Mouse (Mus musculus): ENCODE results near the gene 5730507C01Rik. TPM values are rescaled to one million over a fixed set of nuclear protein-coding genes. Genes with fewer than 3 reads are reported as not detected.
"Not testable (repeated sequence)": the region's sequence is repeated elsewhere in the genome, so short reads cannot be mapped to it uniquely, and the experiment has no call there.

The 5730507C01Rik gene
- total RNA-seq (2021), result 1 to 10 TPM; 1.7 to 2.0 TPM

- intact Hi-C loops (cut with DNase I), result no loop called here
- peak; percentile 1 for DNase-seq
Measured at GRCm38 (mm10) chr12:18514171-18514570, at the start of gene 5730507C01Rik. TSS of gene 5730507C01Rik (plus strand) at chr12:18514510.

DNA sequence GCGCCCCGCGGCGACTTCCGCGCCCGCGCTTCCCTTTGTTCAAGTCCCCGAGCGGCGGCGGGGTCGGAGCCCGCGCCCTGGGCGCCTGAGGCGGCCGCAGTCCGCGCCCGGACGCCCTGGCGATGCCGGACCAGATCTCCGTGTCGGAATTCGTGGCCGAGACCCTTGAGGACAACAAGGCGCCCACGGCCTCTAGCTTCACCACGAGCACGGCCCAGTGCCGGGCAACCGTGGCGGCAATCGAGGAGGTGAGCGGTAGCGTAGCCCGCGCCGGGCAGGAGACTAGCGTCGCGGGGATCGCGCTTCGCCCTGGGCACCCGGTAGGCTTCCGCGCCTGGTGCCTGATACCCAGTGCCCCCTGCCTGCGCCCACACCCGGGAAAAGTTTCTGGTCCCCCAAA, 306 bp downstream of the 5730507C01Rik start:
- intact Hi-C loops (cut with DNase I), result not testable (repeated sequence)
- peak; percentile 0 for DNase-seq

DNA sequence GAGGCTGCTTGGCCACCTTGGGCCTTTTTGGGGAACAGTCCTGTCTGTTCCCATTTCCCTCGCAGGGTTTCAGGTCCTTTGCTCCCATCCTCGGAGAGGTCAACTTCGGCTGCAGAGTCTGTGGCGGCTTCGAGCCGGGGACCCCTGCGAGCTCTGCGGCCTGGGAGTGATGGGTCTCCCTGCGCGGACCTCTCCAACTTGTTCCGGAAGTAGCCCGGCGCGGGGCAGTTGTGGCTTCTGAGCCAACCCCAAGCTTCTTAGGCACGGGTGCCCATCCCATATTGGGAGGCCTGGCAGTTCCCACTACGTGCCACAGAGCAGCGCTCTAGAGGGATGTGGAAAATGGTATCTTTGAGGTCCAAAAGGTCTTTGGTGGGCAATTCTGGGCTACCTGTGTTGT, 767 bp downstream of the 5730507C01Rik start:
- DNase-seq; intact Hi-C loops (cut with DNase I): not testable (repeated sequence)

All from left cerebral cortex, postnatal 4 days (tissue).